32 mouse cellular contexts compared by ENCODE assay signal in the genomic region with DNA sequence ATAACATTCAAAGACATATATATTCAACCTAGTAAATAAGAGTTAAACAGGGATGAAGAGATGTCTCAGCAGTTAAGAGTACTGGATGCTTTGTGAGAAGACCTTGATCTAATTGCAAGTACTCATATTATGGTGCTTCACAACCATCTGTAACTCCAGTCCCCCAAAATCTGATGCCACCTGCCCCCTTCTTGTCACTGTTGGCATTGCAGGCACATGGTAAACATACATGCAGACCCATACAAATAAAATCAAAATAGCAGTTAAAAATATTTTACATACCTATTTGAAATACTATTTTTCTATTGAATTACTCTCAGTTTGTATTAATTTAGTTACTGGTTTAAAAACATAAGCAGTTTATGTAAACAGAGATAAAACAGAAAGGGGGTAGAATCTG.
A peak's percentile ranks its signal among the peaks of the same experiment; 100 is the strongest.
DNase-seq lines count a peak whose midpoint lies in the region; ATAC-seq and TF ChIP-seq lines count a peak whose summit lies in the region.
"Had no signal": no experiment of that assay in that cellular context is flagged by ENCODE, and none has a peak within 500 bp of the region (broad histone marks: within the 10 kb centered on the region; RNA-seq: fewer than 3 reads in every experiment).

No protein-coding gene starts in this region.

- H3K9me3 ChIP-seq in forebrain, postnatal 0 days (ENCODE audit: low read length): no peaks in the 10 kb centered on the region
- H3K9me3 ChIP-seq in forebrain, embryonic 11.5 days (ENCODE audit: control insufficient read depth, low read length): no peaks in the 10 kb centered on the region
- H3K9me3 ChIP-seq in liver, embryonic 14.5 days (ENCODE audit: control insufficient read depth, low read length): no peaks in the 10 kb centered on the region
- no peaks in the 10 kb centered on the region for H3K9me3 ChIP-seq in CH12.LX (replicated peaks; ENCODE audit: low read length)
- H3K9me3 ChIP-seq: embryonic facial prominence, embryonic 12.5 days; forebrain, embryonic 15.5 days; heart, embryonic 12.5 days; kidney, embryonic 15.5 days; limb, embryonic 12.5 days; lung, embryonic 15.5 days; megakaryocyte, embryonic 14.5 days; midbrain, embryonic 13.5 days; neural tube, embryonic 15.5 days had no signal

- 0 out of 2 replicates have a peak, but pooled peaks have one; percentile 10 for TF ChIP-seq CTCF in forebrain, postnatal 0 days (IDR thresholded peaks at IDR 0.05; ENCODE audit: low read depth)
- TF ChIP-seq CTCF in liver, embryonic 14.5 days (IDR thresholded peaks at IDR 0.05; ENCODE audit: low read depth): 0 out of 2 replicates have a peak, but pooled peaks have one; percentile 18
- TF ChIP-seq CTCF in CH12.LX (conservative IDR thresholded peaks at IDR 0.05 in 1 of 2, IDR thresholded peaks at IDR 0.05 in 1 of 2; ENCODE audit: low read depth in 2 of 2, low read length in 2 of 2): peak in 1 of 2 experiments; percentile 13; a peak in 1 of 4 replicates

- no peak for TF ChIP-seq EP300 in liver, embryonic 14.5 days (IDR thresholded peaks at IDR 0.05; ENCODE audit: low read depth)
- no peak for TF ChIP-seq EP300 in CH12.LX (IDR thresholded peaks at IDR 0.05; ENCODE audit: low read length)

- H3K4me1 ChIP-seq in forebrain, postnatal 0 days (ENCODE audit: insufficient read depth): no peaks in the 10 kb centered on the region
- no peaks in the 10 kb centered on the region; the same call in 1 of the 2 replicates for H3K4me1 ChIP-seq in forebrain, embryonic 11.5 days (replicated peaks; ENCODE audit: control insufficient read depth, insufficient read depth, low read length)
- no peaks in the 10 kb centered on the region for H3K4me1 ChIP-seq in liver, embryonic 14.5 days (replicated peaks; ENCODE audit: control insufficient read depth in 2 of 2, insufficient read depth in 2 of 2, low read length in 1 of 2)
- H3K4me1 ChIP-seq in CH12.LX (ENCODE audit: control insufficient read depth in 1 of 2, insufficient read depth in 2 of 2): peaks cover 0 to 9% of the 10 kb centered on the region in 2 experiments; a peak in 3 of 4 replicates
- H3K4me1 ChIP-seq: lung, embryonic 15.5 days; megakaryocyte, embryonic 14.5 days had no signal

- no peak overlapping the region for H3K27ac ChIP-seq in forebrain, postnatal 0 days (ENCODE audit: low read depth, low read length)
- H3K27ac ChIP-seq in forebrain, embryonic 11.5 days (ENCODE audit: low read depth, low read length): no peak overlapping the region
- no peak overlapping the region for H3K27ac ChIP-seq in liver, embryonic 14.5 days
- H3K27ac ChIP-seq in CH12.LX (ENCODE audit: insufficient read depth, low read depth): no peak overlapping the region
- H3K27ac ChIP-seq: embryonic facial prominence, embryonic 12.5 days; forebrain, embryonic 15.5 days; gastrocnemius, adult 2 months; heart, adult 2 months; hindbrain, embryonic 14.5 days; kidney, embryonic 15.5 days; limb, embryonic 12.5 days; lung, embryonic 15.5 days; midbrain, embryonic 13.5 days; neural tube, embryonic 15.5 days had no signal

- H3K27me3 ChIP-seq in forebrain, postnatal 0 days (ENCODE audit: insufficient read depth, low read length): no peaks in the 10 kb centered on the region
- H3K27me3 ChIP-seq in forebrain, embryonic 11.5 days (ENCODE audit: control insufficient read depth, insufficient read depth, low read length): no peaks in the 10 kb centered on the region
- no peaks in the 10 kb centered on the region for H3K27me3 ChIP-seq in liver, embryonic 14.5 days (ENCODE audit: control insufficient read depth, insufficient read depth, low read length)
- no peaks in the 10 kb centered on the region for H3K27me3 ChIP-seq in CH12.LX (replicated peaks)
- H3K27me3 ChIP-seq: embryonic facial prominence, embryonic 12.5 days; forebrain, embryonic 15.5 days; heart, embryonic 12.5 days; kidney, embryonic 15.5 days; limb, embryonic 12.5 days; lung, embryonic 15.5 days; megakaryocyte, embryonic 14.5 days; midbrain, embryonic 13.5 days; neural tube, embryonic 15.5 days had no signal

- H3K4me3 ChIP-seq in forebrain, postnatal 0 days (ENCODE audit: low read depth, low read length): no peak overlapping the region
- no peak overlapping the region for H3K4me3 ChIP-seq in forebrain, embryonic 11.5 days (ENCODE audit: low read depth, low read length)
- H3K4me3 ChIP-seq in liver, embryonic 14.5 days (ENCODE audit: insufficient read depth in 1 of 2, low read depth in 2 of 2, low read length in 2 of 2): no peak overlapping the region
- H3K4me3 ChIP-seq in CH12.LX (replicated peaks in 1 of 3; ENCODE audit: low read depth in 2 of 3, low read length in 2 of 3, poor library complexity in 1 of 3): no peak overlapping the region
- H3K4me3 ChIP-seq: embryonic facial prominence, embryonic 12.5 days; forebrain, embryonic 15.5 days; gastrocnemius, adult 2 months; heart, adult 2 months; heart, embryonic 12.5 days; kidney, embryonic 15.5 days; limb, embryonic 12.5 days; lung, embryonic 15.5 days; megakaryocyte, embryonic 14.5 days; midbrain, embryonic 13.5 days; neural tube, embryonic 15.5 days had no signal

- H3K79me2 ChIP-seq in CH12.LX (replicated peaks; ENCODE audit: control insufficient read depth, extremely low read depth, insufficient read depth, poor library complexity, severe bottlenecking): no peaks in the 10 kb centered on the region

- no peak overlapping the region for H3K4me2 ChIP-seq in forebrain, postnatal 0 days (ENCODE audit: low read depth)
- H3K4me2 ChIP-seq in forebrain, embryonic 11.5 days (ENCODE audit: low read depth, low read length, severe bottlenecking): no peak overlapping the region
- no peak overlapping the region for H3K4me2 ChIP-seq in liver, embryonic 14.5 days (ENCODE audit: low read depth)
- H3K4me2 ChIP-seq in CH12.LX (ENCODE audit: insufficient read depth, low read depth, poor library complexity, severe bottlenecking): no peak overlapping the region
- H3K4me2 ChIP-seq: embryonic facial prominence, embryonic 12.5 days; forebrain, embryonic 15.5 days; heart, embryonic 12.5 days; hindbrain, embryonic 14.5 days; kidney, embryonic 15.5 days; limb, embryonic 12.5 days; liver, embryonic 11.5 days; lung, embryonic 15.5 days; midbrain, embryonic 13.5 days; neural tube, embryonic 15.5 days had no signal

- ATAC-seq in forebrain, postnatal 0 days: no peak
- no peak for ATAC-seq in forebrain, embryonic 11.5 days (replicated peaks; ENCODE audit: low FRiP score)
- ATAC-seq in liver, embryonic 14.5 days (ENCODE audit: insufficient read depth): no peak
- ATAC-seq in megakaryocyte-erythroid progenitor cell, adult 5-6 weeks (replicated peaks; ENCODE audit: low FRiP score, low TSS enrichment, poor library complexity, severe bottlenecking): no peak
- ATAC-seq: forebrain, embryonic 15.5 days; midbrain, embryonic 13.5 days had no signal

- DNase-seq in forebrain, postnatal 0 days: no peak
- no peak for DNase-seq in forebrain, embryonic 11.5 days (ENCODE audit: low spot score)
- no peak for DNase-seq in liver, embryonic 14.5 days (ENCODE audit: low read depth in 3 of 3, low spot score in 3 of 3)
- no peak for DNase-seq in liver
- DNase-seq in CH12.LX (ENCODE audit: extremely low read depth): no peak
- DNase-seq in ZHBTc4 (ENCODE audit: low read depth, low spot score): peak; percentile 32
- DNase-seq: adrenal gland, adult 8-10 months; cerebellum, adult 11 months; cerebellum, adult 9-10 months; cerebellum, postnatal 36 days; embryo, embryonic 11 days; gastrocnemius, adult 2 months; heart, adult 2 months; heart, postnatal 4 days; kidney, adult 18-20 months; kidney, postnatal 36 days; layer of hippocampus, adult 9-11 months; lung, postnatal 4 days; retina, postnatal 1 day; right cerebral cortex, postnatal 14 days had no signal

- no peak overlapping the region for H3K9ac ChIP-seq in forebrain, postnatal 0 days
- no peak overlapping the region for H3K9ac ChIP-seq in forebrain, embryonic 11.5 days (ENCODE audit: low read length)
- no peak overlapping the region for H3K9ac ChIP-seq in liver, embryonic 14.5 days (replicated peaks)
- H3K9ac ChIP-seq in CH12.LX (ENCODE audit: insufficient read depth, low read depth): no peak overlapping the region
- H3K9ac ChIP-seq: embryonic facial prominence, embryonic 12.5 days; forebrain, embryonic 15.5 days; heart, embryonic 12.5 days; hindbrain, embryonic 14.5 days; kidney, embryonic 15.5 days; limb, embryonic 12.5 days; lung, embryonic 15.5 days; midbrain, embryonic 13.5 days; neural tube, embryonic 15.5 days had no signal

- dilution Hi-C loops in CH12.LX (cut with MboI; ENCODE audit: extremely low pct_ligation_motif_present, extremely low pct_unique_long_range_greater_than_20kb, low sequenced_read_pairs): no loop called here

- no peaks in the 10 kb centered on the region for H3K36me3 ChIP-seq in forebrain, postnatal 0 days (ENCODE audit: insufficient read depth)
- no peaks in the 10 kb centered on the region for H3K36me3 ChIP-seq in forebrain, embryonic 11.5 days (ENCODE audit: control insufficient read depth, insufficient read depth, low read length)
- no peaks in the 10 kb centered on the region for H3K36me3 ChIP-seq in liver, embryonic 14.5 days (replicated peaks; ENCODE audit: control insufficient read depth, insufficient read depth, low read depth)
- no peaks in the 10 kb centered on the region for H3K36me3 ChIP-seq in CH12.LX (replicated peaks in 1 of 2; ENCODE audit: control insufficient read depth in 1 of 2, insufficient read depth in 1 of 2, low read length in 1 of 2)
- H3K36me3 ChIP-seq: embryonic facial prominence, embryonic 12.5 days; forebrain, embryonic 15.5 days; heart, embryonic 12.5 days; kidney, embryonic 15.5 days; limb, embryonic 12.5 days; lung, embryonic 15.5 days; midbrain, embryonic 13.5 days; neural tube, embryonic 15.5 days had no signal

- peak; percentile 18 for TF ChIP-seq RAD21 in CH12.LX (IDR thresholded peaks at IDR 0.05; ENCODE audit: low read depth, low read length)

- no peak for TF ChIP-seq POLR2A in CH12.LX (IDR thresholded peaks at IDR 0.05; ENCODE audit: low read depth, low read length)

- in situ Hi-C loops in CH12.LX (cut with MboI; ENCODE audit: low pct_ligation_motif_present, low pct_unique_long_range_greater_than_20kb, low sequenced_read_pairs): no loop called here

TF ChIP-seq in CH12.LX, 34 proteins besides CTCF, POLR2A, EP300 and RAD21:
- no peak for TF ChIP-seq SMC3 (IDR thresholded peaks at IDR 0.05; ENCODE audit: low read depth, low read length)
- no peak for TF ChIP-seq CHD2 (IDR thresholded peaks at IDR 0.05; ENCODE audit: low read length)
- TF ChIP-seq ZKSCAN1 (IDR thresholded peaks at IDR 0.05; ENCODE audit: borderline replicate concordance, low read depth, low read length): no peak
- no peak for TF ChIP-seq ZC3H11A (IDR thresholded peaks at IDR 0.05; ENCODE audit: low read depth, low read length)
- TF ChIP-seq MXI1 (IDR thresholded peaks at IDR 0.05; ENCODE audit: low read depth, low read length): no peak
